ENCODE assay signal across 8 mouse cellular contexts in genomic region chr4:120242783-120243262, GRCm38 (mm10). TPM values are rescaled to one million over a fixed set of nuclear protein-coding genes. Genes with fewer than 3 reads are reported as not detected.
DNase-seq lines count a peak whose midpoint lies in the region; ATAC-seq and TF ChIP-seq lines count a peak whose summit lies in the region.

No protein-coding gene starts in this region.

- no peak for TF ChIP-seq CTCF in cerebellum, adult 2 months (IDR thresholded peaks at IDR 0.05; ENCODE audit: borderline replicate concordance, insufficient read depth, low read depth, low read length)
- no peak for TF ChIP-seq CTCF in layer of hippocampus, adult 2 months (conservative IDR thresholded peaks at IDR 0.05)

- DNase-seq in embryo, embryonic 10 days (ENCODE audit: low spot score): peak; percentile 67
- DNase-seq in embryo, embryonic 9.5 days (ENCODE audit: extremely low spot score): no peak
- DNase-seq in cerebellum, adult 2 months: peak; percentile 77 to 80
- DNase-seq in layer of hippocampus, adult 2 months (ENCODE audit: low spot score in 2 of 2): peak; percentile 86 to 88
- DNase-seq in lung, postnatal 14 days: peak; percentile 69
- DNase-seq in right cerebral cortex, postnatal 36 days (ENCODE audit: low spot score in 2 of 2): peak; percentile 32 to 67

- TF ChIP-seq POLR2A in cerebellum, adult 2 months (IDR thresholded peaks at IDR 0.05; ENCODE audit: borderline replicate concordance, insufficient read depth, low read length): no peak

- peaks cover 21% of the 10 kb centered on the region for H3K4me1 ChIP-seq in cerebellum, adult 2 months (ENCODE audit: control insufficient read depth, insufficient read depth, low read length)

- H3K27me3 ChIP-seq in cerebellum, adult 2 months (ENCODE audit: control insufficient read depth, insufficient read depth, low read length): no peaks in the 10 kb centered on the region

- H3K27ac ChIP-seq in cerebellum, adult 2 months (ENCODE audit: insufficient read depth, low read length): no peak overlapping the region
- H3K27ac ChIP-seq in layer of hippocampus, adult 2 months: peak overlapping the region; percentile 76

- WGBS in cerebellum, adult 2 months: under 1% methylated on average over 10 of the region's 10 CpGs

- H3K4me3 ChIP-seq in cerebellum, adult 2 months (replicated peaks; ENCODE audit: insufficient read depth, low read depth, low read length): peak overlapping the region; percentile 16
- peak overlapping the region; percentile 17 for H3K4me3 ChIP-seq in layer of hippocampus, adult 2 months

- peak; percentile 47; the same call in 1 of the 2 replicates for ATAC-seq in frontal cortex, adult (ENCODE audit: low TSS enrichment)
- ATAC-seq in inflammation-experienced regulatory T-cells, adult 6 months: no peak

RNA-seq across cellular contexts. Expression of gene Foxo6, which starts 44.3 kb away (rescaled TPM):
- polyA plus RNA-seq in cerebellum, adult 2 months (2012; rRNA removed): 1.9 and 2.0 TPM in 2 replicates
- total RNA-seq in layer of hippocampus, adult 2 months (2021): 10 to 100 TPM; 32.8 to 32.9 TPM
- not detected for polyA plus RNA-seq in inflammation-experienced regulatory T-cells, adult 6 months (2017; shearing (Covaris generic))
